Mouse (Mus musculus) thymus, adult 2 months (tissue): ENCODE measurements at regions not wholly inside any gene's neighbourhood (a gene's known extent, or its start where the extent isn't known, plus 50 kb on each side); places are given as distances from the start of the nearest gene placed in this dataset.

Experiments
- CTCF ChIP-seq: fragments of 200-500 bp; IDR thresholded peaks from 2 replicates; pipeline ENCODE4 v1.5.1; 2012; ENCODE audit warnings: mild to moderate bottlenecking, control low read depth, low read length, moderate library complexity, borderline replicate concordance; ENCODE audit not compliant: control insufficient read depth, poor library complexity, insufficient read depth; ENCODE audit errors: extremely low read depth
- POLR2A ChIP-seq: fragments of 200-500 bp; IDR thresholded peaks from 2 replicates; pipeline ENCODE4 v1.6.1; 2012; ENCODE audit warnings: mild to moderate bottlenecking, low read length, control low read depth, moderate library complexity; ENCODE audit not compliant: control insufficient read depth, poor library complexity, insufficient read depth; ENCODE audit errors: extremely low read depth

GRCm38 (mm10) chr11:111857288-111857687 lies 791.3 kb downstream of the Kcnj2 start:
- TF ChIP-seq POLR2A = no peak
- TF ChIP-seq CTCF = no peak
